In the genomic region with DNA sequence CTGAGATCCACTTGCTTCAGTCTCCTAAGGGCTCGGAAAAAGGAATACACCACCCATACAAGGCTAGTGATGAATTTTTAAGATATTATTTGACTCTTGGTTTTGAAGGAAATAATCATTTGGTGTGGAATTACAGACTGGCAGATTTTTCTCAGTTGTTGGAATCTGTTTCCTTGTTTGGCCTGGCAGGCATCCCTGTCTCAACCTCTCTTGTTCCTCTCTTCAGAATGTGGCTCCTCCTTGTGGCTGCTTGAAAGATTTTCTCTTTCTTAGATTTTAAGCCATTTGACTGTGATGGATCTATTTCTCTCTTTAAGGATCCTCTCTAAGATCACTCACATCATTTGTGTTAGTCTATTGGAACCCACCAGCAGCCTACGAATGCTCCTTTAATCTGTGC, we compare ENCODE assay signal across 9 mouse cellular contexts. TPM values are rescaled to one million over a fixed set of nuclear protein-coding genes. Genes with fewer than 3 reads are reported as not detected.
A peak's percentile ranks its signal among the peaks of the same experiment; 100 is the strongest.
DNase-seq lines count a peak whose midpoint lies in the region; ATAC-seq and TF ChIP-seq lines count a peak whose summit lies in the region.
"Had no signal": no experiment of that assay in that cellular context is flagged by ENCODE, and none has a peak within 500 bp of the region (broad histone marks: within the 10 kb centered on the region; RNA-seq: fewer than 3 reads in every experiment).

No protein-coding gene starts in this region.

- ATAC-seq in cerebellum, adult (ENCODE audit: insufficient number of reproducible peaks, low FRiP score, low TSS enrichment) = no peak
- no peak for ATAC-seq in liver, postnatal 0 days

- H3K9me3 ChIP-seq in liver, postnatal 0 days (ENCODE audit: low read length) = no peaks in the 10 kb centered on the region
- H3K9me3 ChIP-seq: liver, embryonic 15.5 days had no signal

- DNase-seq in cerebellum, adult 11 months = peak; percentile 45
- DNase-seq in liver, postnatal 0 days = no peak
- DNase-seq in liver = no peak
- peak; percentile 69 for DNase-seq in ZHBTc4 (ENCODE audit: low read depth, low spot score)
- DNase-seq in gastrocnemius, adult 18-20 months (ENCODE audit: low spot score) = peak; percentile 64
- DNase-seq in lung, postnatal 14 days = peak; percentile 59
- DNase-seq in spleen, postnatal 4 days (ENCODE audit: low spot score in 2 of 2) = no peak

- peak; percentile 61 for TF ChIP-seq CTCF in liver, postnatal 0 days (IDR thresholded peaks at IDR 0.05; ENCODE audit: low read depth)

- H3K9ac ChIP-seq in liver, postnatal 0 days (replicated peaks) = no peak overlapping the region
- H3K9ac ChIP-seq: liver, embryonic 15.5 days had no signal

- no peaks in the 10 kb centered on the region for H3K27me3 ChIP-seq in liver, postnatal 0 days (ENCODE audit: insufficient read depth, low read length)
- H3K27me3 ChIP-seq: liver, embryonic 15.5 days had no signal

- H3K27ac ChIP-seq in liver, postnatal 0 days (ENCODE audit: low read depth) = no peak overlapping the region
- H3K27ac ChIP-seq: liver, embryonic 15.5 days had no signal

- TF ChIP-seq EP300 in liver, postnatal 0 days (IDR thresholded peaks at IDR 0.05; ENCODE audit: low read depth) = no peak

- no peaks in the 10 kb centered on the region for H3K36me3 ChIP-seq in liver, postnatal 0 days (replicated peaks; ENCODE audit: insufficient read depth, low read length)
- H3K36me3 ChIP-seq: liver, embryonic 15.5 days had no signal

- H3K4me3 ChIP-seq in liver, postnatal 0 days (ENCODE audit: low read depth, low read length) = no peak overlapping the region
- H3K4me3 ChIP-seq: liver, embryonic 15.5 days had no signal

- no peak overlapping the region for H3K4me2 ChIP-seq in liver, postnatal 0 days (ENCODE audit: low read depth, low read length)
- H3K4me2 ChIP-seq: liver, embryonic 15.5 days had no signal

- H3K4me1 ChIP-seq in liver, postnatal 0 days (ENCODE audit: insufficient read depth) = peaks cover 5% of the 10 kb centered on the region

- WGBS in liver, postnatal 0 days (ENCODE audit: insufficient replicate concordance) = 77% methylated on average over 2 of the region's 2 CpGs

RNA-seq across cellular contexts. Expression of a gene that starts 4.9 kb away (rescaled TPM):
- polyA plus RNA-seq in liver, postnatal 0 days (2015; fragmentation: Nextera tagmentation; extraction: Ambion mirVana) = 21.4 and 24.6 TPM in 2 replicates
- not detected for total RNA-seq in gastrocnemius, adult 18-20 months (2021)

Comparison
In these comparisons a context has a peak if more than half of its experiments do, and no peak if none do; other contexts are left out.
1. DNase-seq: peak in cerebellum, adult 11 months (single experiment), ZHBTc4 (single experiment), gastrocnemius, adult 18-20 months (single experiment) and lung, postnatal 14 days (single experiment); none in liver, postnatal 0 days (single experiment), liver (single experiment) and spleen, postnatal 4 days (0 of 2).